Mouse (Mus musculus): ENCODE data around the gene Daxx.

DNA sequence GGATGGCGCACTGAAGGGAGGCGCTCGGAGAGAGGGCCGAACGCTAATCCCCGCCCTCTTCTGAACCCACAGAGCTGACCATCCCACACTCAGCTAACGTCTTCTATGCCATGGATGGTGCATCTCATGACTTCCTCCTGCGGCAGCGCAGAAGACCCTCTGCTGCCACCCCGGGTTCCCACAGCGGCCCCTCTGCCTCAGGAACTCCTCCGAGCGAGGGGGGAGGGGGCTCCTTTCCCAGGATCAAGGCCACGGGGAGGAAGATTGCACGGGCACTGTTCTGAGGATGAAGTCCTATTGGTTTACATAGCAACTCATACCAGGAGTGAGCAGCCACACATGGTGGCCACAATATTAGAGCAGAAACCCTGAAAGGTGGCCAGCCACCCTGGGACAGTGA, 27.8 kb downstream of the Daxx start:
- TF ChIP-seq TAL1 (IDR thresholded peaks at IDR 0.05; ENCODE audit: low read length) (no peak), GATA1 (IDR thresholded peaks at IDR 0.05; ENCODE audit: low read length) (no peak)

Measured in erythroblast, embryonic 14.5 days (primary cell).